Mouse (Mus musculus): ENCODE measurements around the gene Als2. TPM values are rescaled to one million over a fixed set of nuclear protein-coding genes. Genes with fewer than 3 reads are reported as not detected.

Gene Als2
- 17.9 and 19.1 TPM in 2 replicates for polyA plus RNA-seq (2012; rRNA removed)

GRCm38 (mm10) chr1:59236856-59237441 is at the start of gene Als2:
Gene Als2 (minus strand): TSS chr1:59237231.

GRCm38 (mm10) chr1:59256751-59257231 is 19.8 kb upstream of the Als2 start, which contains the start of gene Cdk15:
Gene Cdk15 (plus strand): TSS chr1:59256906.

GRCm38 (mm10) chr1:59163030-59163461 is 74.0 kb downstream of the Als2 start, which contains the start of gene Mpp4:
Gene Mpp4 (minus strand): TSS chr1:59163389.

GRCm38 (mm10) chr1:59119720-59120457 is 117.1 kb downstream of the Als2 start, which contains the start of gene Tmem237:
Gene Tmem237 (minus strand): TSS chr1:59120408.

Other genes starting within 250 kb of the Als2 start
- 0.07 and 0.09 TPM in 2 replicates for gene C2cd6, start 142.3 kb downstream of the Als2 start, polyA plus RNA-seq (2012; rRNA removed)
- 37.9 and 44.0 TPM in 2 replicates for gene Tmem237, start 116.8 kb downstream of the Als2 start, polyA plus RNA-seq (2012; rRNA removed)
- gene Mpp4, start 73.8 kb downstream of the Als2 start, polyA plus RNA-seq (2012; rRNA removed): 2.8 and 3.2 TPM in 2 replicates
- 0.38 and 0.56 TPM in 2 replicates for gene Cdk15, start 19.7 kb upstream of the Als2 start, polyA plus RNA-seq (2012; rRNA removed)
- 4.8 and 6.2 TPM in 2 replicates for gene Fzd7, start 245.2 kb upstream of the Als2 start, polyA plus RNA-seq (2012; rRNA removed)